Mouse (Mus musculus) kidney, adult 18-20 months (tissue): ENCODE data around the gene Pon1.
A peak's percentile ranks its signal among the peaks of the same experiment; 100 is the strongest.
"Not testable (repeated sequence)": the region's sequence is repeated elsewhere in the genome, so short reads cannot be mapped to it uniquely, and the experiment has no call there.

Source experiments
- DNase-seq: peaks from one replicate; pipeline ENCODE4 v3.0.0; 2021

Pon1 gene

DNA sequence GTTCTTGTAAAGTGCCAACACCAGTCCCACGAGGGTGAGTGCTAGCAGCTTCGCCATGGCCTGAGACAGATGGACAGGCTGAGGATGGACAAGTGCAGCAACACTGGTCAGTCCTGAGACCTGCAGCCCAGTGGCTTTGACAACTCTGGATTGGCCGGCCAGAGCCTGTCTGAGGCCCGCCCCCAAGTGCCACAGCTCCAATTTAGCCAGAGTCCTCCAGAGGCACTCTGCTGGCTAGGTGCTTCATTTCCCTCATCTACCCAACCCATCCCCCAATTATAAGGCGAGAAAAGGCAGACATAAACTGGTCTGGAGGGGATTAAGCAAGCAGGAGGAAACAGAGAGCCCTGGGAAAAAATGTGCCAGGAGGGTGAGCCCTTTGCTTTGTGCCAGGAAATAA is at the start of gene Pon1:
Pon1 (minus strand) TSS at position 254 of the 400 bp plus-strand sequence.
- no peak for DNase-seq

DNA sequence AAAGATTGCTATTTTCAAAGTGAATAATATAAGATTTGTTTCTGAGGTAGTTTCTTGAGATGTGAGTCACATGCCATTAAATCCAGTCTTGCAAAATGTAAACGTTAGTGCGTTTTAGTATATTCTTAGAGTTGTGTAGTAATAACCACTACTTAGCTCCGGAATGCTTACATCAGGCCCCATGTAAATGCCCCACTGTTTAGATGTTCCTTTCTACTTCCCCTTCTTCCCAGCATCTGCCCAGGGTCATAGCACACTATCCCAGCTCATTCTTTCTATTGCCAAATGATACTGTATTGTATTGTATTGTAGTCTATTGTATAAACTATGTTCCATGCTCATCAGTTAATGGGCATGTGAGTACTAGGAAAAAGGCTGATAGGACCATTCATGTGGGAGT is 45.1 kb upstream of the Pon1 start:
- no peak for DNase-seq

DNA sequence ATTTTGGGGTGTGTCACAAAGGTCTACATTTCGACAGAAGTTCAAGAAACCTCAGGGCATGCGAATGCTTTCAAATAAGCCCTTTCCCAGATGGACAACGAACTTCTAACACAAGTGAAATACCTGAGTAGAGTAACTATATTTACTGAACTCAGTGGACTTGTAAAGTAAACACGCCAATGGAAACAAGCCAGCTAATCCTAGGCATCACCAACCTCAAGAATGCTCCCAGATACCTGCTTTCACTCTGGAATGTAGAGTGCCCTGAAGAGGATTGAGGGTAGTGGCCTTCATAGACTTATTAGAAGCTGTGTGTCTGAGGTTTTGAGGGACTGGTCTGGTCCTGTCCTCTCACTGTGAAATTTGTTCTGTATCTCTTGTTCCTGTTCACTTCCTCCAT is 43.8 kb upstream of the Pon1 start:
- no peak for DNase-seq

DNA sequence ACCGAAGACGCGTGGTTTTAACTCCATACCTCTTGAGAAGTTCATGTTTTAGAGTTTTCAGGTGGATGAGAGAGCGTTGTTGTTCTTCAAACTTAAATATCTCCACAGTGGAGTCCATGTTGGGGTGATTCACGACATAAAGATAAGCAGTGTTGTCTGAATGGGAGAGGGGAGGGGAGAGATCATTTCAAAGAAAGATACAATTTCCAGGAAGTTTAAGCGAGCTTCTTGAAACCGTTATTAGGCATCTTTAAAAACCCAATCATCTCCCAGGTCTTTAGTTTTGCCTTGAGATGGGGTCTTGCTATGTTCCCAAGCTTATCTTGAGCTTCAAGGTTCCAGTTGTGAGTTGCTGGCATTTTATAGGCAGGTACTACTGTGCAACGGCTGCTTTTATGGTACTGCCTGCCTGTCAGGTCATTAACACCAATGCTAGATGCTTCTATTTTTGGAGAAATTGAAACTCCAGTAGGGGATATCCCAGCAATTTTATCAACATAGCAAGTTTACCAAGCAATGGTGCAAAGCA is 43.2 kb upstream of the Pon1 start:
- DNase-seq: no peak

DNA sequence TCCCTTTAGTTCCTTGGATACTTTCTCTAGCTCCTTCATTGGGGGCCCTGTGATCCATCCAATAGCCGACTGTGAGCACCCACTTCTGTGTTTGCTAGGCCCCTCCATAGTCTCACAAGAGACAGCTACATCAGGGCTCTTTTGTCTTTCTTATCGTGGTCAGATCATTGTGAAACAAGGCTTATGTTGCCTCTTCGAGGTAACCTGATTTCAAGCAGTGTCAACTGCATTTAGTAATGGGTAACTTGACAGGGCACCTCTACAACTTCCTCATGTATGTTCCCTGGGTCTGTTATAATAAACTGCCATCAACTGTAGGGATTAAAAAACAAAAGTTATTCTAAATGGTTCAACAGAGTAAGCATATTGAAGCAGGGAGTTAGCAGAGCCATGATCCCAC is 40.8 kb upstream of the Pon1 start:
- no peak for DNase-seq

DNA sequence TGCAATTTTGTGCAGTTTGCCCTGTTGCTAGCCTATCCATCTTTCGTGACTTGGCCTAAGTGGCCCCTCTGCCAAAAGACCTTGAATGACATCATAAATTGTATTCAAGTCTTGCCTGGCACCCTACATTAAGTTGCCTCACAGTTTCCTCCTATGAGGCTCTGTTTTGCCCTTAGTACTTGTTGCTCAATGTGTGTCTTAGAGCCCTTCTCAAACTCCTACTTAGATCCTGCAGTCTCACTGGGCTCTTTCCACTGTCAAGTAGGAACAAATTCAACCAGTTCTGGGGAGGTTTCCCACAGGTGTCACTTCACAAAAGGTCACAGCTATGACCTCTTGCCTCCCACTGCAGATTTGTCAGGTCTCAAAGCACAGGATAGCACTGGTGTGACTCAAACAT is 40.1 kb upstream of the Pon1 start:
- no peak for DNase-seq

DNA sequence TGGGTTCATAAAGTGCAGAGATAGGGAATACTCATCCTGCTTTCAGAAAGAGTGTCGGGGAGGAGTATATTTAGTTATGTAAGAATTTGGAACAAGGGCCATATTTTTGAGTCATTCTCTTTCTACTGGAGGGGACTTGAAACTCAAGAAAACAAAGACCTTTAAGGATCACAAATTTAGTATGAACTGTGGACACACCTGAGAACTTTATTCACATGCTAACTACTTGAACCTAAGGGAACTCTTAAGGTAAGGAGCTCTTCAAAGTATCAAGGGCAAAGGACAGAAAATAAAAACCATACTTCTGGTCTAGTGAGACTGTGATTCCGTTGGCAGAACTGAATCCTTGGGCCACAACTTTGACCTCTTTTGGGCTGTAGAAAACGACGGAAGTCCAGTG is 38.3 kb upstream of the Pon1 start:
- DNase-seq: no peak

DNA sequence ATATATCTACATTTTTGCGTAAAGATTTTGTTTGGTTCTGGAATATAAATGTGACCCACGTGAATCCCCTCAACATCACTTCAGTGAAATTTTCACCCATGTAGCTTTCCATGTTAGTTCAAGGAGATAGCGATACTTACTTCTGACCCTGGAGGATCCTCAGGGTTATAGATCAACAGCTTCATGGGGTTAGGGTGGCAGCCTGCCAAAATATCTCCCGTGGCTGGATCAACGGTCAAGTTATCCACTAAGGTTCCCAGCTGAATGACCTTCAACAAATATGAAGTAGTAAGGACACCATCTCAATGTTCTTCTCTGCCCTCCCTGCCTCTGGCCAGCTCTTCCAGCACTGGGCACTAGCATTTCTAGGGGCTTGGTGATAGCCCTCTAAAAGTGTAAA is 36.5 kb upstream of the Pon1 start:
- DNase-seq: peak; percentile 13

DNA sequence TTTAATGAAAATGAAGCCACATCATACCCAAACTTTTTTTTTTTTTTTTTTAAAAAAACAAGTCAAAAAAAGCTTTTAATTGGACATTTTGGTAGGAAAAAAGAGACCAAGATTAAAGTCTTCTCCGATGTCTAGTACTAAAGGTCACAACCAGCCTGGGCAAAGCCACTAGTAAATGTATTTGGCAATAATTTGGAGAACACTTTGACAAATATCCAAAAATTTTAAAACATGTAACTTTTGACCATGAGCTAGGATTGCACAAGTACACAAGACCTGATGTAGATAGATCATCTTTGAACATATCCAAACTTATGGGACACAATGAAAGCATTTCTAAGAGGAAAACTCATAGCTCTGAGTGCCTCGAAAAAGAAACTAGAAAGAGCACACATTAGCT is 29.8 kb upstream of the Pon1 start:
- not testable (repeated sequence) for DNase-seq

DNA sequence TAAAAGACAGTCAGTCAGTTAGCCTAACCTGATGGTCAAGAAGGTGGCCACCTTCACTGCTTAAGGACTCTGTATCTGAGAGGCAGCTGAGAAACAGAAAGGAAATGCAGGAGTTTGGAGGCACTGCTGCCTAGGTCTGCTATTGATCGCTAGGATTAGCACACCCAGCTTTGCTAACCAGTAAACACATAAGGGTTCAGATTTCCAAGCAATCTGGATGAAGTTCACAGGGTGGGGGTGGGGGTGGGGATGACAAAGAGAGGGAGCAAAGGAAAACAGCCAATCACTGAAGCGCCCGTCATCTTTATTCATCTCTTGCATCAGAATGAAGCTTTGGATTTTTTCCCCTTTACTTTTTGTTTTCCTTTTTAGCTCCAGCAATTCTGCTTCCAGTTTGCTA is 28.3 kb upstream of the Pon1 start:
- no peak for DNase-seq

DNA sequence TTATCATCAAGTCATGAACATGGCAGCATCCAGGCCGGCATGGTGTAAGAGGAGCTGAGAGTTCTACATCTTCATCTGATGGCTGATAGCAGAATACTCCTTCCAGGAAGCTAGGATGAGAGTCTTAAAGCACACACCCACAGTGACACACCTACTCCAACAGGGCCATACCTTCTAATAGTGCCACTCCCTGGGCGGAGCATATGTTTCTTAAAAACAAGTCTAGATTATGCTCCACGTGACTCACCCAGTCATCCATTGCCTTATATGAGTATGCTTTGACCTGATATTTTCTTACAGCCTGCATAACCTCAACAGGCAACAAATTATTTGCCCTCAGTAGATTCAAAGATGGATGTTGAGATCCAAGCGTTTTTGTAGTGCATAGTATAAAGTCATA is 24.4 kb upstream of the Pon1 start:
- DNase-seq: no peak

DNA sequence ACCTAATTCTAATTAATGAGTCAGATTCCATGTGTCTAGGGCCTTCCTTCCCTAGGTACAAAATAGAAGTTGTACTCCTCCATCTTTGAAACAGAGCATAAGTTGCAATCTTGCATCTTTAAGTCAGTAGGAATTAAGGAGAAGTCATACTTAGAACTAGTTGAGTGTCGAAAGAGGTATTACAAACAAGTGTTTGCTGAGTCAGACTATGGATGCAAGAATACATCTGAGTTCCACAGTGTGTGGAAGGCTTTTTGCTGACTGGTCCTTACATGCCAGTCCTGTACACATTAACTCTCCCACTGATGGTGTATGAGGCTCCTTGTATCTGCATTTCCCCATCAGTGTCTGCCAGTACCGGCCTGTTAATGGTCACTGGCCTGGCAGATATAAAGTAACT is 14.1 kb upstream of the Pon1 start:
- no peak for DNase-seq

DNA sequence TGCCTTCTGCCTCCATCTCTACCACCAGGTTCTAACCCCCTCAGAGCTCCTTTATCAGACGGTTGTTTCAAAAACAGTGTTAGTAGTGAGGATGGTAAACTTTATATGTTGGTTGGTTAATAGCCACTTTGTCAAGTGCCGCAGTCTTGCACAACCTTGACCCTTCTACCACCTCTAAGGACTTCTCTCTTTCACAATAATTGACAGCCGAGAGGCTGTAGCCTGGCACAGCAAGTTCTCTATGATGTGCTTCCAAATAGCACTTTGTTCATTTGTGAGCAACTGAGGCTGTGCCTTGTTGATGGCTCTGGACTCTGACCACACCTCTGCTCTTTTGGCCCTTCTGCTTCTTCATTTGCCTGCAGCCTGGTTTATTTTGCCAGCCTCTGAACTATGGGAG is 6.2 kb upstream of the Pon1 start:
- no peak for DNase-seq

DNA sequence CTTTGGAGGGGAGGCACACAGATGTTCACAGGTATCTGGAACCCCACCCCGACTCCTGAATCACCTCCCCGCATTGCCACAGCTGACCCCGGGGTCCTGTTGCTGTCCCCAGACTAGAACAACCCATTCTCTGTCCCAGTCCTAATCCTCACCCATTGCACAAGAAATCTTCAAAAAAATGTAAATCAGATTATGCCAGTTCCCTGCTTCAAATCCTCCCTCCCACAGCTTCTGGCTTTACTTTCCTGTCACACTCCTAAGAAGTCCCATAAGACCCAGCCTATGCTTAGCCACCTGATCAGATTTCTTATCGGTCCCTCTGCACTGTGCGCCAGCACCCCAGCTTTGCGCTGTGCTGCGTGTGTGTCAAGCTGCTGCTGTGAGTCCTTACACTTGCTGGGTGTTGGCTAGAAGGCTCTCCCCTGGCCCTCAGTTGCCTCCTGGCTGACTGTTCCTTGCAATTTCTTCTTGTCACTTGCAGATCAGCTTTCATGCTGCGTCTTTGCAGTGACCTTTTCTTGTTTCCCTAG is 5.7 kb upstream of the Pon1 start:
- DNase-seq: no peak

DNA sequence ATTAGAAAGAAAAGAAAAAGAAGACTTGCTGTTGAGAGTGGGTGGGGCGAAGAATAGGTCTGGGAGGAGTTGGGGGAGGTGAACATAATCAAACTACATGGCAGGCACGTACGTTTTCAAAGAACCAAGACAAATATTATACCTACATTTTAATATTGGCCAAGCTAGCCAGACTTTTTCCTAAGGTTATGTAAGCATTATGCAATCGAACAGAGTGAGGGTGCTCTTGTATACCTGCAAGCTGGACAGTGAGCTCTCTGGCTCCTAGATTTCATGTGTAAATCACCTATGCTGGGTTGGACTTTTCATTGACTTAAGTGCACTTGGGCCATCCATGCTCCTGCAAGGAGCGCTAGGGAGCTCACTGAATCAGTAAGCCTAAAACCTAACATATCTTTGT is 4.8 kb upstream of the Pon1 start:
- DNase-seq: no peak

DNA sequence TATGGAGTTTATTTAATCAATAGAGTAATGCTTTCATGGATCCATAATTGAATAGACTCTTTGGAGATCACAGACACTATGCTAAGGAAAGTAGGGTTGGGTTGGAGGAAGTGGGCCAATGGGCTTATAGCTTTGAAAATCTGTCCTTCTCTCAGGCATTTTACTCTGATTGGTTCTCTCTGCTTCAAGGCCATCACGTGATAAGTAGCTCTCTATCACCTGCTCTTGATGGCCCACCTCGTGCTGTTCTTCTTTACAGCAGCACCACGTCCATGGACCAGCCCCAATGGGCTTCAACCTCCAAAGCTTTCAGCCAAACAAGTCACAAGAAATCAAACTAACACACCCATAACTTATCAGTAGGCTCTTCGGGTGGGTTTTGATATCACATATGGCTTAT is 3.0 kb downstream of the Pon1 start:
- DNase-seq: no peak

DNA sequence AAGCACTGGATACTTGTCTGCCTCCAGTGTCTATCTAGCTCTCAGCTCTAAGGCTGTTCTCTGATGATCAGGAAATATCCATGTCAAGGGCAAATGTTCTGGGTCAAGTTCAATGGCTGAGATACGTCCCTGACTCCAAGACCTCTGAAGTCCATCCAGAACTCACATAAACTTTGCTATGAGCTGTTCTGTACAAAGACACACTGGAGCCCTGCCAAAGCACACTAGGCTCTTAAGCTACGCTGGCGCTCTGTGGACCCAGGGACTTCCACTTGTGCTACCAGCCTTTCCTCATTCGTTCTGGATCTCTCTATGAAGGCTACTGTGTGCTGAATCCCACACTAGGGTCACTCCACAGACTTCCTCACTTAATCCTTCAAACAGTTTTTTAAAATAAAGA is 4.2 kb downstream of the Pon1 start:
- DNase-seq: no peak

DNA sequence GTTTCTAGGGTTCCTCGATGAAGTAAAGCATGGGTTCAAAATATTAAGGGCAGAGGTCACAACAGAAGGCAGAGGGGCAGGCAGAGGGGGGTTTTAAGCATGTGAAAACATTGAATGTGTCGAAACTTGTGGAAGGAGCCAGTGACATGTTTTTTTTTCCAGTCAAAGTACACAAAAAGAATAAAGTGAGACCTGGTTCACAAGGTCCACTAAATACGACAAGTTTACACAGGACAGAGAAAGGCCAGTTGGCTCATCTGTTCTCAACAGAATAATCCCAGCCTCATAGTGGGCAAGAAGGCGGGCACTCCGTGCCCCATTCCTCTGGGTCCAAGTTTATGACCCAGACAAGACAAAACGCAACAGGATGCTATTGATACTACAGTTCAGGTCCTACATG is 4.8 kb downstream of the Pon1 start:
- DNase-seq: no peak

DNA sequence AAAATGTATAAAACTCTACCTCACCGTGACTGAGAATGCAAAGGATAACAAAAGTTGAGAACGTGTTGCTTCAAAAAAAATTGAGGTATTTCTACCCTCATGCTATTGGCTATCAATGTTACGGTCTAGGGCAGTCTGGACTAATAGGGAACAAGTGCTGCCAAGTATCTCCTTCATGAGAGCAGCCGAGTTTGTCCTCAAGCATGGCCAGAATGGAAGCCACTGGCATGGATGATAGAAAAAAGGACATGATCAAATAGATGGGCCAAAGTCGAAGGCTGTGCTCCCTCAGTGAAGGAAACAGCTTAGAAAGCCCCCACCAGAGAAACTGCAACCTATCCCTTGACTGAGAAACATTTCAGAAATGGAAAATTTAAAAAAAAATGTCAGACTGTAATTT is 5.7 kb downstream of the Pon1 start:
- DNase-seq: no peak

DNA sequence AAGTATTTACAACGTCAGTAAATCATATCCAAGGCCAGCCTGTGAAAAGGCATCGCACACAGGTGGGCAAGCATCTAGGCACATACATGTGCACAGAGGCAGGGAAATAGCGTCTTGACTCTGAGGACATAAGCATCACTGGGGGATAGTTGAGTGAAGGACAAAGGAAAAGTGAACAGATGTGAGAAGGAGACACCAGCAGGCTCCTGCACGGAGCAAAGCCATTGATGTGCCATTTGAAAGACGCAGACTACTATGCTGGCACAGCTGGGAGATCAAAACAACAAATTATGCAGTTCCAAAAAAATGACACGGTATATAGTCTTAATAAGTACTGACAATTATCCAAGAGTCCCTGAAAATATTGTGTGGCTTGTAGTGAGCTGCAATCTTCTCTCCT is 6.2 kb downstream of the Pon1 start:
- DNase-seq: no peak

DNA sequence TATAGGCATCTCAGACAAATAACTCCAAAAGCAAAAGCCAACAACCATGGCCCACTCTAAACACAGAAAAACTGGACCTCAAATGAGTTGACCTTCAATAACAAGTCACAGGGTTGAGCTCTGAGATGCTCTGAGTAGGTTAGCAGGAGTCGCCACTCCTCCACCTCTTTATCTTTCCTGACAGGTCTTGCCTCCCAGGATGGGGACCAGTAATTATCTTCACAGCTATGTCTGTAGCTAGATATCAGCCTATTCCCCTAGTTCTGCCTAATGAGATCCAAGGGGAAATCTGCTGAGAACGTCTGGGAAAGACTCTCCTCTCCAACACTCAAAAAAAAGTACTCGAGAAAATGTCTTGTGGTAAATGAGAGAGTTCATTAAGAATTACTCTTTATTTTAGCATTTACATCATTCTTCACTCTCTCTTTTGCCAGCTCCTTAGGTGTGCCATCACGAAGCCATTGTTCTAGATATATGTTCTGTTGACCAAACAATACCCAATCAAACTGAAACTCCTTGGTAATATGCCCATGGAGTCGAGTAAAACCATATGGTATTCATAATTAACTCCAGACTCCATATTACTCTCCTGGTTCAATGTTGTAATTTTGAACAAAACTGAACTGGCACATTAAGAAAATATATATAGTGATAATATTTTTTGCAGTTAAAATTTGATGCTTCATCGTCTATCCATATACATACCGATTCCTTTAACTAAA is 7.4 kb downstream of the Pon1 start:
- DNase-seq: no peak

DNA sequence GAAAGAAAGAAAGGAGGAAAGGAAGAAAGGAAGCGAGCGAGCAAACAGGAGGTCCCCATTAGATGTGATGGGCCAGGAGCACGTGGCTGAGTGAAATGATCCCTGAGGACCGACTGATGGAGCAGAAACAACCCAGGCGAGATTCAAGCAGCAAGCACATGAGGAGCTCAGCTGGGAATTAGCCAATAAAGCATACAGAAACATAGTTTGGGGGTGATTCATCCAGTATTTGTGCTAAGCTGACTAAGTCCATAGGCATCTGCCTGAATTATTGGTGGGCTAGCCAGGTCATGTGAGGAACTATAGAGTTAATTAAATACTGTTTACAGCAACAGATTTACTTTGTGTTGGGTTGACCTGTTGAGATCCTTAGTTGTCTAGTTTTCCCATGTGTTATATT is 13.1 kb downstream of the Pon1 start:
- DNase-seq: no peak

DNA sequence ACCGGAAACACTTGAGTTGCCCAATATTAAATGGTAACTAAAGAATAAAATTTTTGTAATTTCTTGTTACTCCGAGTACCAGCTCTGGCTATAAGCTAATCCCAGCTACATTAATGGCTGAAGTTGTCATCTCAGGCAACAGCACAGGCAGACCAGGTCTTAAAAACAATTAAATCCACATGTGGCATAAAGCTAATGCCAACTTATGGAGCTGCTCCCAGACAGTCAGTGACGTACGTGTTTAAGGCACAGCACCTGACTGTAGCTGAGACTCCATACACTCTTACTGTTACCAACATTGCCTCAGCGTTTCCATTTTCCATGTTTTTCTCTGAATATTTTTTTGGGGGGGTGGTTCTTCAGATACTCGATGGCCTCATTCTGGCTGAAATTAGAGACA is 14.6 kb downstream of the Pon1 start:
- DNase-seq: no peak

DNA sequence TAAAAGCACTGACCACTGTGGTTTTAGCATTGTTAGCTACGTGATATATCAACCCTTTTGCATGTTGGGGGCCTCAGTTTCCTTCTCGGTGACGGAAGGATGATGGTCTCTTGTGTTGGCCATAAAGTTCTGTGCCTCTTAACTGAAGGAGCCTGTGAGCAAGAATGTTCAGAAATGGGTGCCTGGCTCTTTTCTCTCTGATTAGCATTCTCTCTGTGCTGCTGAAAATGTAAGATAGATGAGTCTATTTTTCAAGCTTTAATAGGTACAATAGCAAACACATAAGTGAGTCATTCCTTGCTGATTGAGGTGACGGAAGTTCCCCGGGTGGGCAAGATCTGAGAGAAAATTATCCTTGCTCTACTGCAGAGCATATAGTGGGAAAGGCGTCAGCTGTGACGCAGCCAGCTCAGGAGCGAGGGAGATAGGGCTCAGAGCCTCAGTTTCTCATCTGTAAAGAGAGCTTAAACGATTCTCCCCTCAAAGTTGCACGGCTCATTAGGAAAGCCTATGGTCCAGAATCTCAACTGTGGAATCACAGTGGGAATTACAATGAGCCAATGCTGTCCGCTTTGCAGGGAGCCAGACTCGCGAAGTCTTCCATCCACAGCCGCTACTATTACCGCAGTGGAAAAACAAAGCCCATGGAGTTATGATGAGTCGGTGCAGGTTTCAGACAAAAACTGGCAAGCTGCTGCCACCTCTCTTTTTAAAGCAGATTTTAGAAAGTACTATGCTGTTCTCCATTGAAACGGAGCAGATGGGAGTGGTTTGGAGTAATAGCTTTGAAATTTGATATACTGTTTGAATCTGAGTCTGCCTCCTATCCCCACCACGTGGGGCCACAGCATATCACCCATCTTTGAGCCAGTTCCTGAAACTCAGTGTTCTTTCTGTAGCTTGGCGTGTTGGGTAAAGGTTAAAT is 15.5 kb downstream of the Pon1 start:
- no peak for DNase-seq
